Mouse (Mus musculus) right cerebral cortex, postnatal 14 days (tissue): ENCODE measurements around the gene Naa25.

Experiments used
- DNase-seq: peaks from one replicate; pipeline ENCODE4 v3.0.0; 2022

Naa25 gene

DNA sequence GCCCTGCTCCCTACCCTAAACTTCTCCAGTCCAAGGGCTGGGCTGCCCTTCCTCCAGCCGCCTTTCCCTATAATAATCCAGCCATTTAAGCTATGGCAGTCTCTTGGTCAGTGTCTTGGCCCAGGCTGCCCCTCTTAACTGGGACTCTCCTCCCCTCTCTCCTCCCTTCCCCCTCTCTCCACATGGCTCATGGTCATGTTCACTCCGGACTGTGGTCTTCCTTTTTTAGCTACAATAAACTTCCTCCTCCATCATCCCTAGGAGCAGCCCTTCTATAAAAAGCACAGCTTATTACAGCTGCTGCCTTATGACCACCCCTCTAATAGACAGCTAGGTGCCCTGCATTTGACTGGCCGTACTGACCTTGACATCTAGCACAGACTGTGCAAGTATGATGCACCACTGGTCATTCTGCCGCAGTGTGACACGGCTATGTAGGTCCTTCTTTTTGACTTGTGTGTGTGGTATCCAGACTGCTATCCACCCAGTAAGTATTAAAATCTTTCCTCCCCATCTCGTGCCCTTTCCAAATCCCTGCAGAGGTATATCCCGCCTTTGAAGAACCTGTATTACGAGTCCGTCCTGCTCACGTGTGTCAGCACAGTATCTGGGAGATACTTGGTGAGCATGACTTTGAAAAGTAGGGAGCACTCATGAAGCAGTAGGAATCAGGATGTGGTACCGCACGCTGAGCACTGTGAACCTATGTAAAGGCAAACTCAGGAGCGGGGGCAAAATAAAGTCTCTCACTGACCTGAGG, 56.2 kb downstream of the Naa25 start:
- DNase-seq = no peak

DNA sequence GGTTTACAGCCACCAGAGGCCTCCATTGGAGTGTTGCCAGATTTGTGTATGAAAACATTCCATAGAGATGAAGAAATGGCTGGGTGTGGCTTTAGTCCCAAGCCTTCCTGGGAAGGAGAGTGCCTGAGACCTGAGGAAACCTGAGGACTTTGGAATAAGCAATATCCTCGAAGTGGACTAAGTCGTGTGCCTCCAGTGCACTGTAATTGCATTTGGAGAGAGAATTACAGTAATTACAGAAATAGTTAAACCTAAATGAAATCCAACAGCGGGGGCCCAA, 56.7 kb downstream of the Naa25 start:
- DNase-seq = no peak

DNA sequence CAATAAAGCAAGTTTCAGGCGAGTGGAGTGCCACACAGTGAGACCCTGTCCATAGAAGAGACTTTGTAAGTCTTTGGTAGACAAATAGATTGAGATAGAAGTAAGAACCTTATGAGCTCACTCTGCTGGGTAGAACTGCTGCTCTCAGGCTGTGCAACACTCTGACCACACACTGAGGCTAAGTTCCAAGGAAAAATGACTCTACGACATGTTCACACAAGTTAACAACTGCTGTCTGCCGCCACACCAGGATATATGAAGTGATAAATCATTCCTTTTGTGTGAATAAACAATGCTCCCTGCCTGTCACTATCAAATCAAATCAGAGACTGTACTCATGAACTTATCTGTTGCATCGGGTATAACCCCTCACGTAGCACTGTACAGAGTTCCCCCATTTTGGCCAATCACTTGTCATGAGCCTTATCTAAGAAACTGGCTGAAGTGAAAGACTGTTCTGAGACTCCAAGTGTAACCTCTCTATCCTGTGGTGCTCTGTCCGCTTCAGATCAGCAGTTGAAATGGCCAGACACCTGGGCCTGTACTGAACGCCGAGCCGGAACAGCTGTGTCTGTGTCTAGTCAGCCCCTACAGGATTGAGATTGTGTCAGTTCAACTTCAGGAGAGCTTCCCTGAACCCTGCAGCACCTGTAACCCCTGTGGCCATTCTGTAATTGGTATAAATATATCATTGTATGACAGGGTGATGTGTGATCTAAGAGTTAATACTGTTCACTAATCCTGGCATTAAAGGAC, 58.0 kb downstream of the Naa25 start:
- DNase-seq = no peak

DNA sequence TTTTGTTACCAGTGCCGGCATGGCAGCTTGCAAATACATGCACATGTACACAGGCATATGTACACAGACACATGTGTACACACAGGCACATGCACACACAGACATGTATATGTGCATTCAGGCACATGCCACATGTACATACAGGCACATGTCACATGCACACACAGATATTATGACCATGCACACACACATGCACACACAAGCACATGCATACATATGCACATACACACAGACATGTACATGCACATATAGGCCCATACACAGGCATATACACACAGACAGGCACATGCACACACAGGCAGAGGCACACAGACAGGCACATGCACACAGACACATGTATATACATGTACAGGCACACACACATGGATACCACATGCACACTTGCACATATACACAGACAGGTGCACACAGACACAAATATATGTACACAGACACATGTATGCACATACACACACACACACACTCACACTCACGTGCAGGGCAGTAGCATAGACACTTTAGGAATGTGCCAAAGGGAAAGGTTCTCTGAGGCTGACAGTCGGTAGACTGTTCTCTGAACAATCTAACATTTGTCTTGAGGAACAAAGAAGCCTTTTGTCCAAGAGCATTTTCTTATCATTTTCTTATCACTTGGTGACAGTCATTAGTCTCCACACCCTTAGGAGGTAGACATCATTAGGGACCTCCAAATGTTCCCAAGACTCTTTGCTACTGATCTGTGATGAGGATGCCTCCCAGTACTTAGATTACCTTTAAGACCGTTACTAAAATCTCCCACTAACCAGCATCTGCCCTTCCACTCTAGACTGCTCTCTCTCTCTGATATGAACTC, 63.8 kb downstream of the Naa25 start:
- DNase-seq = no peak

DNA sequence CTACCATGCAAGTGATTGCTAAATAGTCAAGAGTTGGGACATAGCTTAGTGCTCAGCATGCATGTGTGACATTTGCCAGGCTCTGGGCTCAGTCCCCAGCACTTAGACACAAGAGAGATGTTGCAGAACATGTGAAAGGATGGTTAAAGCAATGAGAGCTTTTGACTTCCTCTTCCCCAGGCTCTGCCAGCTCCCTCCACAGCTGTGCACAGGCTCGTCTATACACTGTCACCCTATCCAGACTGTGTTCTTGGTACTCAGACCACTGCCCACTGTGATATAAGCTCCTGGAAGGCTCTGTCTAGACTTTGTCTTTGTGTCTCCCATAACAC, 64.4 kb downstream of the Naa25 start:
- DNase-seq = no peak

DNA sequence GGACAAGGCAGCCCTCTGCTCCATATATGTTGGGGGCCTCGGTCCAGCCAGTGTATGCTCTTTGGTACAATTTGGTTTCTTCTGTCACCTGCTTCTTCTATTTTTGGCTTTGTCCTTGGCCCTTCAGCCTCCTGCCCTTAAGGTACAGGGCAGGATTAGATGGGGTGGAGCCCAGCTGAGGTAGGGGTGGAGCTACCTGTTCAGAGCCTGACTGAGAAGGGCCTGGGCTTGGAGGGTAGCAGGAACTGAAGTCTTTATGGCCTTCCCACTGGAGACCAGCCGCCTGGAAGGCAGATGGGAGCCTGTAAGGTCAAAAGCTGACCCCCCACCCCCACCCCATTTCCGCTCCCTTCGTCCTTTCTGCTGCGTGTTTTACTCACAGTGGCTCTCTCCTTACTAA, 65.2 kb downstream of the Naa25 start:
- DNase-seq = no peak

DNA sequence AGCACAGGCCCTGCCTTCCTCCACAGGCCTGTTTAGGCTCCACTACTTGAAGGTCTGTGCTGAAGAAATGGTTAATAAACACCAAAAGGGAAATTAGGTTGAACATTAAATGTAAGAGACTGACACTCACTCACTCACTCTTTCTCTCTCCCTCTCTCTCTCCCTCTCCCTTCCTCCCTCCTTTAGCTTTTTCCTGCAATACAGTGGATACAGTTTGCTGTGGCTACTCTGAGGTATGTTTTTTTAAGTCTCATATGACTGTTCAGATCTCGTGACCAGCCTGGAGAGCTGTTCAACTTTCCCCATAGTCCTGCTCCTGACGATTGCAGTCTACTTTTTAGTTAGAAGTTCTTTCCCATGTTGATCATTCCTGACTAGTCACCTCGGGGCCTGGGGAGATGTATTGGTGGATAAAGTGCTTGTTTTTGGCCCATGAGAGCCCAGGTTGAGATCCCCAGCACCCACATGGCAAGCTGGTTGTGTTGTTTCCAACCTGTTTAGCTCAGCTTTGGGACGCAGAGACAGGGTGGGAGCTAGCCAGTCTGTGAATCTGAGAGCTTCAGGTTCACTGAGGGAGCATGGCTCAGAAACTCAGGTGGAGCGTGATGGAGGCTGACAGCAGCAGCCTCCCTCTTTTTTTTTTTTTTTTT, 66.0 kb downstream of the Naa25 start:
- DNase-seq = no peak

DNA sequence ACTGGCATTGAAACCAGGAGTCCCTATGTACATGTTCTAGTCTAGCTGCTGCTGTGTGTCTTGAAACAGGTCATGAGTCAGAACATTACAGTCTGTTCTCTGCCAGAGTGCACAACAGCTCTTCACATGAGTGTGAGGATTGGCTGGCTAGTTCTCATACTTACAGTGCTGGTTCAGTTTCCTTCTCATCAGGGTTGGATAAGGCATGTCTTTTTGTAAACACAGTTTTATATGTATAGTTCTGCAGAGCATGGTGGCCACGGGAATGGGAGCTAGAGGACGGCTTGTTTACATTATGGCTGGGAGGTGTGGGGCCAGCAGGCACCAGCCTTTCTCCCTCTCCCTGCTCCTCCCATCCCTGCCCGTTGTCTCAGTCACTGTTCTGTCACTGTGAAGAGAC, 71.8 kb downstream of the Naa25 start:
- DNase-seq = no peak

DNA sequence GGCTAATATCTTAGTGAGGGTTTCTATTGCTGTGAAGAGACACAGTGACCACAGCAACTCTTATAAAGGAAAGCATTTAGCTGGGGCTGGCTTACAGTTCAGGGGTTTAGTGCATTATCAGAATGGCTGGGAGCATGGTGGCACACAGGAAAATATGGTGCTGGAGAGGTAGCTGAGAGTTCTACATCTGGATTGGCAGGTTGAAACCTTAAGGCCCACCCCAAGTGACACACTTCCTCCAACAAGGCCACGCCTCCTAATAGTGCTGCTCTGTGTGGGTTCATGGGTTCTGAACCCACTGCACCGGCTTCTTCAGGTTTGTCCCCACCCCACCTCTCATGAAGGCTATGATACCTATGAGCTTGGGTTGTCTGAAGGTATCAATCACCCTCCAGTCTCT, 74.7 kb downstream of the Naa25 start:
- DNase-seq = no peak

DNA sequence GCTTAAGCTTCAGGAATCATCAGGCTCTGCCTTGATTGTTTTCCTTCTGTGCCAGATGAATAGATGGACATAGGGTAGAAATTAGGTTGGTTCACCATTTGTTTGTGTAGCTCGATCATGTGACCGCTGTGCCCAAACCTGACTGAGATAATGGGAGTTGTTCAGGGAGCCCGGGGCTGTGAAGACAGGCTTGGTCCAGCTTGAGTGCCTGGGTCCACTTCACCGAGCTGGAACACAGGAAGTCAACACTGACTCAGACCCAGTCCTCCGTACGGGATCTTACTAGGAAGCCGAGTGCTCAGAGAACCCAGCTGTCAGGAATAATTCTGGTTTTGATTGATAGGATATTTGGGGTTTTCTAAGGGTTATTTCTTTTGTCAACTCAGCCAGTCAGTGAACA, 76.9 kb downstream of the Naa25 start:
- DNase-seq = no peak

DNA sequence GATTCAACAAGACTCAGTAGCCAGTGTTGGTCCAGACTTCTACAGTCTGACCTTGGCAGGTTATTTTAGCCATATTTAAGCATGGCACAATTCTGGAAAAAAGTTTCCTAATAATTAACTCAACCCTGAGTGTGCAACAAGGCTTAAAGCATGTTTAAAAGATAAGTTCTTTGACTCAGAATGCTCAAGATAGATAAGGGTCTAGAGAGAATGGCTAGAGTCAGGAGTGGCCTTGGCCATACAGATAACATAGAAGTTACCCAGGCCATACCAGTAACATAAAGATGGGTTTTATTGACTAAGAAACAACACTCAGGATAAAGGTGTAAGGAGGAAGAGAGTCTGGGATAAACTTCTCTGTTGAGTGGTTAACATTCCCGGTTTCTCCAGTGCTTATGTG, 78.3 kb downstream of the Naa25 start:
- DNase-seq = no peak

DNA sequence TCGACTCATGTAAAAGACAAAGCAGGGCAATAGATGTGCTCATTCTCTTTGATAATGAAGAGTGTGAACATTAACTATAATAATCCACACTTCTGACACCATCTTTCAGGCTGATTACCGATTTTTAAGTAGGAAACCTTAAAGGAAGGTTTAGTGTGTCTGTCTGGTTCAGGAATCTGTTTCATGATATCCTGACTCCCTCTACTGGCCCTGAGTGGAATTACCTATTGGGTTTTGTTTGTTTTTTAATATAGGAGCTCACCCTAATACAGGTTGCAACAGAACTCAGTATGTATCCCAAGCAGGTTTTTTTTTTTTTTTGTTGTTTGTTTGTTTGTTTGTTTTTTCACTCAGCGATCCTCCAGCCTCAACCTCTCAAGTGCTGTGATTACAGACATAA, 79.9 kb downstream of the Naa25 start:
- DNase-seq = no peak

DNA sequence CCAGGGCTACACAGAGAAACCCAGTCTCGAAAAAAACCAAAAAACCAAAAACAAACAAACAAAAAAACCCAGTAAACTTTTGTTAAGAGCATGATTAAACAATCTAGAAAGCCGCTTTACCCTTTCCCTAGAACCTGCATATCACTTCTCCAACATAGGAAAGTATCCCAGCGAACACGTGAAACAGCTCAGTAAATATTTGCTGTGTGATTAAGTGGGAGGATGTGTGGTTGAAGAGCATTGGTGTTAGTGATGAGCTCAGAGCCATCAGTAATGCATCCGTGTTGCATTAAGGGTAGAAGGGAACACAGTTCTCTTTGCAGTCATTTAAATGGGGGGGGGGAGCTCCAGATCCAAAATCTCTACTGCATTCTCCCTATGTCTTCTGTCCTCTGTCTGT, 87.1 kb downstream of the Naa25 start:
- no peak for DNase-seq

DNA sequence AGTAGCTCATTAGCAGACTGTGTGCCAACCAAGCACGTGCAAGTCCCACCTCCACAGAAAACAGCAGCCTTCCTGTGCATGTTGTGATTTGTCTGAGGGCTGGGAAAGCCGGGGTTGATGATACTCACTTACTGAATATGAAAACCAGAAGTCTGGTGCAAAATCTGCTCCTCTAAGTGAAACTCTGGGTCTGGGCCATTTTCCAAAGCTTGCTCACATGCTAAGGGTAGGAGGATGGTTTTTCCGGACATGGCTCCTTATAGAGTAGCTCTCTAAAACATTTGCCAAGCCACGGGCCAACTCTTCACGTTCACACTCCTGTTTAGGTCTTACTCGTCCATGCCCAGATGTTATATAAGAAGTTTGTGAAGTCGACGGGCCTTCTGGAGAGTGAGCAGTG, 95.6 kb downstream of the Naa25 start:
- DNase-seq = peak; percentile 56
